Mouse (Mus musculus) layer of hippocampus, adult 9-10 months (tissue): Measurements from ENCODE around the gene Prkca.

Source experiments
- DNase-seq: peaks from one replicate; pipeline ENCODE4 v3.0.0; 2022; ENCODE audit warnings: low spot score

Prkca gene

GRCm38 (mm10) chr11:108260775-108261517 lies 82.8 kb downstream of the Prkca start:
- DNase-seq: no peak

GRCm38 (mm10) chr11:108259391-108259790 lies 84.3 kb downstream of the Prkca start:
- DNase-seq: no peak

- DNase-seq: no peak
Observed at GRCm38 (mm10) chr11:108258811-108259266, 84.9 kb downstream of the Prkca start.

- no peak for DNase-seq
Observed at GRCm38 (mm10) chr11:108257921-108258320, 85.8 kb downstream of the Prkca start.

- no peak for DNase-seq
Observed at GRCm38 (mm10) chr11:108254681-108255080, 89.0 kb downstream of the Prkca start.

- no peak for DNase-seq
Observed at GRCm38 (mm10) chr11:108251924-108252775, 91.6 kb downstream of the Prkca start.

GRCm38 (mm10) chr11:108250829-108251637 lies 92.7 kb downstream of the Prkca start:
- DNase-seq: no peak

GRCm38 (mm10) chr11:108250146-108250635 lies 93.5 kb downstream of the Prkca start:
- DNase-seq: no peak

- no peak for DNase-seq
Observed at GRCm38 (mm10) chr11:108249487-108249886, 94.2 kb downstream of the Prkca start.

- no peak for DNase-seq
Observed at GRCm38 (mm10) chr11:108249047-108249403, 94.7 kb downstream of the Prkca start.

- DNase-seq: no peak
Observed at GRCm38 (mm10) chr11:108248218-108249046, 95.3 kb downstream of the Prkca start.

GRCm38 (mm10) chr11:108247121-108247863 lies 96.4 kb downstream of the Prkca start:
- DNase-seq: no peak

GRCm38 (mm10) chr11:108246267-108246702 lies 97.4 kb downstream of the Prkca start:
- DNase-seq: no peak

- DNase-seq: no peak
Observed at GRCm38 (mm10) chr11:108244241-108244640, 99.5 kb downstream of the Prkca start.

- no peak for DNase-seq
Observed at GRCm38 (mm10) chr11:108243633-108244032, 100.1 kb downstream of the Prkca start.

GRCm38 (mm10) chr11:108240924-108241498 lies 102.7 kb downstream of the Prkca start:
- no peak for DNase-seq

GRCm38 (mm10) chr11:108239173-108239572 lies 104.6 kb downstream of the Prkca start:
- DNase-seq: no peak

- DNase-seq: no peak
Observed at GRCm38 (mm10) chr11:108236754-108237428, 106.8 kb downstream of the Prkca start.

- no peak for DNase-seq
Observed at GRCm38 (mm10) chr11:108236195-108236594, 107.5 kb downstream of the Prkca start.
